Mouse (Mus musculus) CH12.LX (cell line): ENCODE measurements around the gene Gm26992. TPM values are rescaled to one million over a fixed set of nuclear protein-coding genes. Genes with fewer than 3 reads are reported as not detected.

ENCODE experiments used
- DNase-seq: peaks from one replicate; pipeline ENCODE4 v3.0.0-alpha.2; 2013; ENCODE audit errors: extremely low read depth
- H3K27ac ChIP-seq: 2 replicates; pipeline ENCODE4 v1.5.1; 2012; ENCODE audit warnings: low read depth, mild to moderate bottlenecking, control low read depth, moderate library complexity; ENCODE audit not compliant: insufficient read depth
- H3K27me3 ChIP-seq: replicated peaks from 2 replicates; pipeline ENCODE3; 2012; ENCODE audit warnings: inconsistent platforms
- H3K36me3 ChIP-seq, 2 experiments: replicated peaks in 1 of 2; 2 replicates each; pipeline versions ENCODE3 to v1.6.1; 2012; ENCODE audit warnings: inconsistent platforms in 1 of 2, low read length in 1 of 2, mild to moderate bottlenecking in 1 of 2, mixed read lengths in 1 of 2, moderate library complexity in 1 of 2; ENCODE audit not compliant: control insufficient read depth in 1 of 2, insufficient read depth in 1 of 2
- H3K4me1 ChIP-seq, 2 experiments: 2 replicates each; pipeline ENCODE4 v1.6.1; 2012; ENCODE audit warnings: inconsistent platforms in 1 of 2, moderate library complexity in 1 of 2; ENCODE audit not compliant: insufficient read depth in 2 of 2, control insufficient read depth in 1 of 2
- H3K4me2 ChIP-seq: 2 replicates; pipeline ENCODE4 v1.6.1; 2012; ENCODE audit warnings: low read depth, mild to moderate bottlenecking, control low read depth; ENCODE audit not compliant: poor library complexity, insufficient read depth, severe bottlenecking
- H3K4me3 ChIP-seq, 3 experiments: fragments of 150-350 bp in 1 of 3; sonication (generic) in 1 of 3; replicated peaks in 1 of 3; 2 replicates each; pipeline versions ENCODE3 to v1.5.1; 2011 to 2012; ENCODE audit warnings: low read depth in 2 of 3, low read length in 2 of 3, mild to moderate bottlenecking in 2 of 3, moderate library complexity in 2 of 3, control low read depth in 1 of 3, improper control_type of control experiment in 1 of 3, inconsistent platforms in 1 of 3, mixed read lengths in 1 of 3; ENCODE audit not compliant: poor library complexity in 1 of 3
- H3K79me2 ChIP-seq: replicated peaks from 2 replicates; pipeline ENCODE4 v1.6.1; 2012; ENCODE audit warnings: mild to moderate bottlenecking, moderate library complexity; ENCODE audit not compliant: control insufficient read depth, poor library complexity, insufficient read depth, severe bottlenecking; ENCODE audit errors: extremely low read depth
- H3K9ac ChIP-seq: 2 replicates; pipeline ENCODE4 v1.6.1; 2012; ENCODE audit warnings: low read depth, mild to moderate bottlenecking, control low read depth, moderate library complexity; ENCODE audit not compliant: insufficient read depth
- H3K9me3 ChIP-seq: replicated peaks from 2 replicates; pipeline ENCODE3; 2012; ENCODE audit warnings: low read length, inconsistent platforms, mixed read lengths
- BHLHE40 ChIP-seq: IDR thresholded peaks from 2 replicates; pipeline ENCODE4 v1.6.1; 2011; ENCODE audit warnings: mild to moderate bottlenecking, low read depth, low read length, improper control_type of control experiment
- CHD1 ChIP-seq: IDR thresholded peaks from 2 replicates; pipeline ENCODE4 v1.6.1; 2012; ENCODE audit warnings: low read depth, low read length, improper control_type of control experiment, inconsistent platforms
- CHD2 ChIP-seq: IDR thresholded peaks from 2 replicates; pipeline ENCODE4 v1.6.1; 2011; ENCODE audit warnings: low read length, improper control_type of control experiment
- CTCF ChIP-seq, 2 experiments: IDR thresholded peaks in 1 of 2; conservative IDR thresholded peaks in 1 of 2; 2 replicates each; pipeline ENCODE4 v1.5.1; 2011 to 2012; ENCODE audit warnings: low read depth in 2 of 2, low read length in 2 of 2, improper control_type of control experiment in 1 of 2, inconsistent platforms in 1 of 2, mild to moderate bottlenecking in 1 of 2, moderate library complexity in 1 of 2
- E2F4 ChIP-seq: IDR thresholded peaks from 2 replicates; pipeline ENCODE4 v1.6.1; 2011; ENCODE audit warnings: low read depth, low read length, improper control_type of control experiment; ENCODE audit not compliant: insufficient replicate concordance
- ELF1 ChIP-seq: IDR thresholded peaks from 2 replicates; pipeline ENCODE4 v1.6.1; 2014; ENCODE audit warnings: low read depth, mild to moderate bottlenecking, inconsistent platforms, low read length, improper control_type of control experiment
- IRF4 ChIP-seq: IDR thresholded peaks from 2 replicates; pipeline ENCODE4 v1.6.1; 2014; ENCODE audit warnings: low read depth, mild to moderate bottlenecking, inconsistent platforms, low read length, improper control_type of control experiment
- JUN ChIP-seq: IDR thresholded peaks from 2 replicates; pipeline ENCODE4 v1.6.1; 2011; ENCODE audit warnings: low read depth, mild to moderate bottlenecking, low read length, improper control_type of control experiment, moderate library complexity; ENCODE audit not compliant: insufficient read depth
- MAX ChIP-seq: IDR thresholded peaks from 2 replicates; pipeline ENCODE4 v1.6.1; 2011; ENCODE audit warnings: low read length, improper control_type of control experiment
- MAZ ChIP-seq: IDR thresholded peaks from 2 replicates; pipeline ENCODE4 v1.6.1; 2012; ENCODE audit warnings: low read depth, mild to moderate bottlenecking, inconsistent platforms, low read length, improper control_type of control experiment, moderate library complexity
- NELFE ChIP-seq: IDR thresholded peaks from 2 replicates; pipeline ENCODE4 v1.6.1; 2011; ENCODE audit warnings: low read depth, low read length, improper control_type of control experiment
- NRF1 ChIP-seq: IDR thresholded peaks from 2 replicates; pipeline ENCODE4 v1.6.1; 2014; ENCODE audit warnings: low read depth, mild to moderate bottlenecking, inconsistent platforms, low read length, improper control_type of control experiment, moderate library complexity
- POLR2A ChIP-seq: IDR thresholded peaks from 2 replicates; pipeline ENCODE4 v1.6.1; 2011; ENCODE audit warnings: low read depth, mild to moderate bottlenecking, improper control_type of control experiment, low read length
- POLR2AphosphoS2 ChIP-seq: IDR thresholded peaks from 2 replicates; pipeline ENCODE4 v1.6.1; 2011; ENCODE audit warnings: low read depth, low read length, improper control_type of control experiment
- RAD21 ChIP-seq: IDR thresholded peaks from 2 replicates; pipeline ENCODE4 v1.6.1; 2011; ENCODE audit warnings: low read depth, mild to moderate bottlenecking, low read length, improper control_type of control experiment, moderate library complexity
- SMC3 ChIP-seq: IDR thresholded peaks from 2 replicates; pipeline ENCODE4 v1.6.1; 2011; ENCODE audit warnings: low read depth, low read length, improper control_type of control experiment
- TBP ChIP-seq: conservative IDR thresholded peaks from 2 replicates; pipeline ENCODE4 v1.6.1; 2011; ENCODE audit warnings: low read depth, low read length, improper control_type of control experiment
- TCF12 ChIP-seq: IDR thresholded peaks from 2 replicates; pipeline ENCODE4 v1.6.1; 2014; ENCODE audit warnings: low read depth, mild to moderate bottlenecking, inconsistent platforms, low read length, improper control_type of control experiment
- UBTF ChIP-seq: IDR thresholded peaks from 2 replicates; pipeline ENCODE4 v1.6.1; 2012; ENCODE audit warnings: low read depth, mild to moderate bottlenecking, inconsistent platforms, low read length, improper control_type of control experiment, moderate library complexity
- USF1 ChIP-seq: IDR thresholded peaks from 2 replicates; pipeline ENCODE4 v1.6.1; 2014; ENCODE audit warnings: low read depth, mild to moderate bottlenecking, inconsistent platforms, low read length, improper control_type of control experiment
- USF2 ChIP-seq: conservative IDR thresholded peaks from 2 replicates; pipeline ENCODE4 v1.6.1; 2011; ENCODE audit warnings: low read depth, low read length, improper control_type of control experiment
- ZC3H11A ChIP-seq: IDR thresholded peaks from 2 replicates; pipeline ENCODE4 v1.6.1; 2012; ENCODE audit warnings: low read depth, mild to moderate bottlenecking, inconsistent platforms, low read length, improper control_type of control experiment
- ZKSCAN1 ChIP-seq: IDR thresholded peaks from 2 replicates; pipeline ENCODE4 v1.6.1; 2012; ENCODE audit warnings: low read depth, inconsistent platforms, low read length, improper control_type of control experiment, borderline replicate concordance
- ZMIZ1 ChIP-seq: IDR thresholded peaks from 2 replicates; pipeline ENCODE4 v1.6.1; 2012; ENCODE audit warnings: low read depth, mild to moderate bottlenecking, inconsistent platforms, low read length, improper control_type of control experiment
- ZNF384 ChIP-seq: IDR thresholded peaks from 2 replicates; pipeline ENCODE4 v1.6.1; 2012; ENCODE audit warnings: low read depth, low read length, improper control_type of control experiment, inconsistent platforms
- dilution Hi-C: fragments of 300-500 bp; cut with MboI; formaldehyde crosslinking; loops from 2 replicates; pipeline ENCODE4 v1.14.3; 2020; ENCODE audit warnings: low sequenced_read_pairs; ENCODE audit not compliant: extremely low pct_unique_long_range_greater_than_20kb, extremely low pct_ligation_motif_present
- in situ Hi-C: fragments of 300-500 bp; cut with MboI; formaldehyde crosslinking; loops from 3 replicates; pipeline ENCODE4 v1.14.3; 2019; ENCODE audit warnings: low sequenced_read_pairs, low pct_ligation_motif_present, low pct_unique_long_range_greater_than_20kb, mixed read lengths
- polyA plus RNA-seq: library from polyadenylated mRNA; unstranded; fragments of >175 nt; gene quantifications from 2 replicates; pipeline ENCODE4 v1.2.1, GENCODE M21; 2012; ENCODE audit warnings: low read depth; ENCODE audit not compliant: insufficient read length
- total RNA-seq, 2 experiments: library from RNA; depleted of rRNA; stranded (reverse); fragments of 300-350 nt in 1 of 2; fragments of >200 nt in 1 of 2; gene quantifications; 2 replicates each; pipeline ENCODE4 v1.2.3; 2012 to 2014

Gm26992 gene
- total and polyA plus RNA-seq, 3 experiments, result not detected

GRCm38 (mm10) chrX:103519547-103519946, 97.7 kb downstream of the Gm26992 start:
- no peak for DNase-seq
- dilution Hi-C loops, result no loop called here
- no peak overlapping the region for H3K4me2 ChIP-seq

GRCm38 (mm10) chrX:103521221-103521716, 99.5 kb downstream of the Gm26992 start:
- TF ChIP-seq CHD2 (peak; percentile 58; the same call in 1 of the 2 replicates), ZKSCAN1 (no peak)
- Histone ChIP-seq H3K4me3 (no peak overlapping the region), H3K9me3 (no peaks in the 10 kb centered on the region), H3K27me3 (no peaks in the 10 kb centered on the region), H3K9ac (0 out of 2 replicates have a peak overlapping the region, but pooled peaks have one; percentile 26), H3K4me1 (peaks cover 4 to 16% of the 10 kb centered on the region in 2 experiments; a peak in 3 of 4 replicates), H3K4me2 (peak overlapping the region; percentile 36), H3K27ac (no peak overlapping the region), H3K79me2 (no peaks in the 10 kb centered on the region), H3K36me3 (no peaks in the 10 kb centered on the region)
- dilution Hi-C loops, result no loop called here
- peak; percentile 35 for DNase-seq
- in situ Hi-C loops, result no loop called here

More at GRCm38 (mm10) chrX:103519547-103519946, 97.7 kb downstream of the Gm26992 start:
- Histone ChIP-seq H3K36me3 (no peaks in the 10 kb centered on the region), H3K27ac (no peak overlapping the region), H3K4me1 (peaks cover 4 to 16% of the 10 kb centered on the region in 2 experiments; a peak in 3 of 4 replicates), H3K27me3 (no peaks in the 10 kb centered on the region), H3K79me2 (no peaks in the 10 kb centered on the region), H3K4me3 (no peak overlapping the region)
- TF ChIP-seq USF2 (no peak), ZC3H11A (no peak), MAZ (no peak), ELF1 (no peak), MAX (no peak), NRF1 (no peak), SMC3 (no peak), TCF12 (no peak), JUN (no peak), ZMIZ1 (no peak), NELFE (no peak)
- TF ChIP-seq, all 38 proteins: peak for 0
- H3K9me3 ChIP-seq, result no peaks in the 10 kb centered on the region
- no peak overlapping the region for H3K9ac ChIP-seq
- in situ Hi-C loops, result no loop called here

- Histone ChIP-seq H3K27me3 (no peaks in the 10 kb centered on the region), H3K36me3 (no peaks in the 10 kb centered on the region), H3K27ac (peak overlapping the region; percentile 26; the same call in 1 of the 2 replicates), H3K79me2 (no peaks in the 10 kb centered on the region), H3K9ac (peak overlapping the region; percentile 39; the same call in 1 of the 2 replicates), H3K9me3 (no peaks in the 10 kb centered on the region), H3K4me2 (peak overlapping the region; percentile 71; the same call in 1 of the 2 replicates), H3K4me1 (no peaks in the 10 kb centered on the region; a peak in 1 of 4 replicates), H3K4me3 (no peak overlapping the region)
- DNase-seq, result peak; percentile 65
- dilution Hi-C loops (no loop called here), in situ Hi-C loops (no loop called here)
- no peak for TF ChIP-seq ZMIZ1
- TF ChIP-seq CTCF (conservative IDR thresholded peaks at IDR 0.05 in 1 of 2, IDR thresholded peaks at IDR 0.05 in 1 of 2; ENCODE audit: low read depth in 2 of 2, low read length in 2 of 2), result no peak
- no peak for TF ChIP-seq BHLHE40
- no peak for TF ChIP-seq USF1
- no peak for TF ChIP-seq TCF12
- 0 out of 2 replicates have a peak, but pooled peaks have one; percentile 2 for TF ChIP-seq SMC3
- no peak for TF ChIP-seq USF2
- no peak for TF ChIP-seq POLR2AphosphoS2
- TF ChIP-seq CHD1, result no peak
- no peak for TF ChIP-seq CHD2
- TF ChIP-seq TBP, result 0 out of 2 replicates have a peak, but pooled peaks have one; percentile 51
- TF ChIP-seq RAD21, result no peak
- TF ChIP-seq ZNF384, result peak; percentile 79
- peak; percentile 72 for TF ChIP-seq NRF1
- no peak for TF ChIP-seq ZKSCAN1
- TF ChIP-seq E2F4, result no peak
- no peak for TF ChIP-seq NELFE
- peak; percentile 33; the same call in 1 of the 2 replicates for TF ChIP-seq POLR2A
- TF ChIP-seq UBTF, result no peak
- peak; percentile 77 for TF ChIP-seq IRF4
Measured at GRCm38 (mm10) chrX:103529185-103529584, 107.4 kb downstream of the Gm26992 start.
